Mouse (Mus musculus) brain, embryonic 18.5 days (tissue): ENCODE measurements at regions not wholly inside any gene's neighbourhood (a gene's known extent, or its start where the extent isn't known, plus 50 kb on each side); places are given as distances from the start of the nearest gene placed in this dataset.

Experiments
- DNase-seq: peaks from one replicate; pipeline ENCODE4 v3.0.0-alpha.2; 2012; ENCODE audit warnings: low read depth, low spot score

DNA sequence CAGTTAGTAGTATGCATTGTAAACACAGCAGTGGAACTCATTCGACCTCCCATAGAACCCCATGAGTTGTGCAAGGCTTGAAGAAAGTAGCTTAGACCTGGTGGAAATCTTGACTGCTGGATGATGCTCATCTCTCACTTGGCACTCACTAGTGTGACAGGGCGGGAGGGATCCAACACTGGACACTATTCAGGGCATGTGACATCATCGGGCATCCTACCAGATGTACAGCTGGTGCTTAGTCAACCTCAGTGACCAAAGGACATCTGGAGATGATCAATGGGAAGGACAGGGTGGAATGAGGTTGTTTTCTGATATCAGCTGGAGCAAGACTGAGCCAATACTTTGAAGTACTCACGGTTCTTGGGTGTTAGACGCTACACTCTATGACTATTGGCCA is 114.9 kb upstream of the Rnaseh2b start:
- DNase-seq = no peak

- DNase-seq = no peak
Measured at GRCm38 (mm10) chr14:62187360-62187759, 105.0 kb upstream of the Rnaseh2b start.

DNA sequence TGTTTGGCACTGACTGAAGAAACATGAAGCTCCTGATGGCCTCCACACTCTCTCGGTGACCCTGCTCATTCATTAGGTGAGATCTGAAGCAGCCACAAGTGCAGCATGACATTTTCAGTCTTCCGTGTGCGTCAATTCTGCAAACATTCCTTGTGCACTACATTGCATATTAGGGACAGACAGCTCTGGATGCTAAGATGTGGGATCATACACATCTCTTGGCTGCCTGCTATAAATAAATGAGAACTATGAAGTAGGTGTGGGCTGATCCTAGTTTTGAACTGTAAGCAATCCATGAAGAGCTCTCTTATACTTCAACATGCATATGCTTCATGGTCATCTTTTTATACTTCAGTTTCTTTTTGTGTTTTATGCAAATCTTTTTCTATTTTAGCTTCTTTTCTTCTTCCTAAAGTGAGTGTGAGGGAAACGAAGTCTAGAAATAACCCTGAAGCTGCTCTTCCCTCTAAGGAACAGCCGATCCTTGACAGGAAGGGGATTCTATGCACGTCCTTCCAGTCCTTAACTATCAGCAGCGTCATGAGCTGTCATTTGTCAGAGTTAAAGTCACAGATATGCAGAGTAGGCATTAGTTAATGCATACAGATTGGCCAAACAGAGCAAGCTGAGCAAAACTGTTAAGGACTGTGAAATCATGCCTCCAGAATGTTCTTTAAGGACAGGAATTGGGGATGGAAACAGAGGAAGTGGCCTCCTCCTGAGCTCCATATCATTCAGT is 104.1 kb upstream of the Rnaseh2b start:
- DNase-seq = no peak

- DNase-seq = no peak
Measured at GRCm38 (mm10) chr14:62191624-62192023, 100.8 kb upstream of the Rnaseh2b start.

DNA sequence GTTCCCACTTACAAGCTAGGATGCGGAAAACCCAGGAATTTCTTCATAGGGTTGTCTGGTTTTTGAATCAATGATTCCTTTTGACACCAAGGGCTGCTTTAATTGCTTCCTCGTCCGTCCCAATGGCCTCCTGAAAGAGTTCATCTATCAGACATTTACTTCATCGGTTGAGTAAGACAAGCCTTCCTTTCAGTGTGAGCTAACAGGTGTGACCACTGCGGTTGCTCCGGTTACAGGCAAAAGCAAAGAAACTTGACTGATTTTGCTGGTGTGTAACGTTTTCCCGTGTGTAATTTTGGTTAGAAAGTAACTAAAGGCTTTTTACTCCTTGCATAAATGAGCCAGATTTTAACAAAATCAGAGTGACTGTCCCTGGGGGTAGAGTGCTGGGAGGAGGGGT is 99.6 kb upstream of the Rnaseh2b start:
- no peak for DNase-seq

DNA sequence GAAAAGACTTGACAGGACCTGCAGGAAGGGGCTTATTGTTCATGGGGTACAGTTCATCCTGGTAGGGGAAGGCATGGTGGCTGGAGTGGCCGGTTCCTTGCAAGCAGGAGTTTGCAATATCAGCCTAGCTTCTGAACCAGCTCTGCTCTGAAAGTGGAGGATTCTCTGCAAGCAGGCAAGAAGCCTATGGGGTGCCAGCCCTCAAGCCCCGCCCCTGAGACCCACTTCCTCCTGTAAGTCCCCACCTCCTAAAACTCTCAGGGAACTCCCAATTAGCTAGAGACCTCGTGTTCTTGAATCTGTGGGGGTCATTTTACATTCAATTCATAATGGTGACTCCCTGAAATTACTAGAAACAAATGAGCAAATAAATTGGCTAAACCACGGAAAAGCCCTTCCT is 99.0 kb upstream of the Rnaseh2b start:
- DNase-seq = no peak

DNA sequence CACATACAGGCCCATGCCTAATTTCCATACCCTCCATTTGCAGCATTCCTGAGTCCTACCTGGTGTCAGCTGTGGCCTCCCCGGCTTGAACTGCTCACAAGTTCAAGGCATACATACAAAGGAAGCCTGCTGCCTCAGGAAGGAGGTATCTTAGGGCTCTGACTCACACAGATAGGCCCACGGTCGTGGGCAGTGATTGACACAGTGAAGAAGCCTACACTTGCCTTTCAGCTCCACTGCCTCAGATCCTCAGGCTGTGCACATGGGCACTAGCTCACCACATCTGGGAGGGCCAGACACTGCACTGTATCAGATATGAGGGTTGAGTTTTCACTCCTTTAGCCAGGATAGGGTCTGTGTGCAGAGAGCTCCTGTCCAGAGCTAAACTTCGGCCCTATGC is 95.6 kb upstream of the Rnaseh2b start:
- DNase-seq = no peak

GRCm38 (mm10) chr14:62198476-62199190 is 93.8 kb upstream of the Rnaseh2b start:
- no peak for DNase-seq

GRCm38 (mm10) chr14:62215071-62215470 is 77.3 kb upstream of the Rnaseh2b start:
- DNase-seq = no peak

- DNase-seq = no peak
Measured at GRCm38 (mm10) chr14:62216995-62217394, 75.4 kb upstream of the Rnaseh2b start.

DNA sequence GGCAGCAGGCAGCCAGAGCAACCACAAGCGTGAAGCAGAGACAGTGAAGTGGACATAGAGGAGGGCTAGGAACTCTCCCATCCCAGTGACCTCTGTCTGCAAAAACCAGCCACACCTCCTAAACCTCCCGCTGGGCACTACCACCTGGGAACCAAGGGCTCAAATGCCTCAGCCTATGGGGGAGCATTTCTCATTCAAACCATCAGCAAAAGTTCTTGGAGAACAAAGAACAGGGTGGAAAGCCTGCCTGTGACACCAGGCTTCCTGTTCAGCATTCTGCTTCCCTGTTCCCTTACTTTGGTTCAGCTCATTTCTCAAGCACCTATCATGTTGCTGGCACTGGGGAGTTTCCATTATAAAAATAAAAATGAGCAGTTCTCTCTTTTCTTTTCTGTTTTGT is 74.4 kb upstream of the Rnaseh2b start:
- DNase-seq = no peak

GRCm38 (mm10) chr14:62218716-62219115 is 73.7 kb upstream of the Rnaseh2b start:
- DNase-seq = no peak

DNA sequence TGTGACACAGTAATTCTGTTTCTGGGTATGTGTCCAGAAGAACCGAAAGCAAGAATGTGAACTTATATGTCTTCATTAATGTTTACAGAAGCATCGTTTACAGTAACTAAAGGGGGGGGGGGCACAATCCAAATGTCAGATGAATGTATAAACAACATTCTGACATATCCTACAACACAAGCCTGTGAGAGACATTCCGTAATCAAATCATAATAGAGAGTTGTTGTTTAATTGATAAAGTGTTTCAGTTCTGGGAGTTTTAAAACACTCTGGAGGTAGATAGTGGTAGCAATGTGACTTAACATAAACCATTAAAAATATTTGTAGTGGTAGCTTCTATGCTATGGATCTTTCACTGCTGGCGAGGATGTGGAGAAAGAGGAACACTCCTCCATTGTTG is 71.6 kb upstream of the Rnaseh2b start:
- no peak for DNase-seq
